Mouse (Mus musculus): ENCODE measurements around the gene RPS10-NUDT3. TPM values are rescaled to one million over a fixed set of nuclear protein-coding genes. Genes with fewer than 3 reads are reported as not detected.

RPS10-NUDT3 gene
- total RNA-seq, 2 experiments from 2014 or later: 1.0 TPM; not detected in 1

DNA sequence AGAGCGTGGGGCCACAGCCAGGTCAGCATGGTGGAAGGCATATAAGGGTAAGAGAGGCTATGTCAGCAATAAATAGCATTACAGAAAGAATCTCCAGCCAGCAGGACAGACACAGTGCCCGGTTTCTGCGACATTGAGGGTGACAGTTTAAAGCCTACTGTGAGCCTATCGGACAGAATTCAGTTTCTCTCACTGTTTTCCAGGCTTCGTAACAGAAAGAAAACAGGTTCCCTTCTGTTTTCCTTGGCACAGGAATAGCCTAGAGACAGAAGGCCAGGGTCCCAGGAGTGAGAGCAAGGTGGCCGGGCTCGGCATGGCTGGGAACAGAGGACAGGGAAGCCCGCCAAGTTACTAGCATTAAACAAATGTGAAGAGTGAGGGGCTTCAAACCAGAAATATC lies 55.2 kb downstream of the RPS10-NUDT3 start:
- intact Hi-C loops (cut with DNase I): no loop called here
- no peak for DNase-seq

DNA sequence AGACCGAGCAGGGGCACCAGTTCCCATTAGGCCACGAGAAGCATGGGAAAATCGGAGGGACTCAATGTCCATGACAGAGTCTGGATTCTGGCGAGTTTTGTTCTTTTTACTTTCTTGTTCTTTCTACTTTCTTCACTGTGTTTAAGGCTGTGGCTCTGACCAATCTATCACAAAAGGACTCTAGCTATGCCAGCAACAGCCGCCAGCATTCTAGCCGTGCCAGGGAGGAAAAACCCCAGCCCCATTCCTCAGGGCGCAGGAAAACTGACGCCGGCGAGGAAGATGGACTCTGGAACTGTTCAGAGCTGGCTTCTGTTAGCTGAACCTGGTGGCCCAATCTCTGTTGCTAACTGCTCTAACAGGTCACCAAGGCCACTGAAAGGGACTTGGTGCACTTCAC lies 56.5 kb downstream of the RPS10-NUDT3 start:
- no peak for DNase-seq
- intact Hi-C loops (cut with DNase I): no loop called here

DNA sequence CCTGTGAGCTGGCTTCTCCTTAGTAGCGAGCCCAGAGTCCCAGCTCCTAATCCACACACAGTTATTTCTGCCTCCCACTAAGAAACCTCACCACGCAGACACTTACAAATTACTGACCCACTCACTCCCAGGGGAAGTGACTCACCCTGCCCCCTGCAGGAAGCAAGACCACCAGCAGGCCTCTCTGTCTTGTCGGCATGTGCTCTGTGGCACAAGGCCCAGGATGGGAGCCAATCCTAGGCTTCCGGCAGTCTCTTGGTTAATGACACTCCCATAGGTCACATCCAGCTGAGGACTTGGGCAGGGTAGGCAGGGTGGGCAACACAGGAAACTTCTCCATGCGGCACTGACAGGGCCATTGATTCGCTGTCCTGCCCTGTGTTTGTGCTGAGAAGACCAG lies 57.6 kb downstream of the RPS10-NUDT3 start:
- DNase-seq: peak in 1 of 2 experiments; percentile 50
- intact Hi-C loops (cut with DNase I): no loop called here

DNA sequence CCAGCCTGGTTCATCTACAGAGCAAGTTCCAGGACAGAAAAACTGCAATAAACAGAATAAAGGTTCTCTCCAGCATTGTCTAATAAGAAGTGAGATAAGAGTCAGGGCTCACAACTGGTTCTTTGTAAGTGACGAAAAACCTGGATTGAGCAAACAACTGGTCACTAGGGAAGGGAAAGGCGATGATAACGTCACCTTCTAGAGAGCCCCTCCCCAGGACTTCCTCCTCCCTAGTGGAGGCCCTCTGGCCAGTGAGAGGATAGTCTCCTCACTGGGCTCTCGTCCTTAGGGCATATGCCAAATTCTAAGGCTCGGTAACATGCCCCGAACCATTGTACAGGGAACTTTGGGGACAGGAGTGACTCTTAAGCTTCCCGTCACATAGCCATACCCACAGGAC lies 59.0 kb downstream of the RPS10-NUDT3 start:
- no peak for DNase-seq
- intact Hi-C loops (cut with DNase I): no loop called here

DNA sequence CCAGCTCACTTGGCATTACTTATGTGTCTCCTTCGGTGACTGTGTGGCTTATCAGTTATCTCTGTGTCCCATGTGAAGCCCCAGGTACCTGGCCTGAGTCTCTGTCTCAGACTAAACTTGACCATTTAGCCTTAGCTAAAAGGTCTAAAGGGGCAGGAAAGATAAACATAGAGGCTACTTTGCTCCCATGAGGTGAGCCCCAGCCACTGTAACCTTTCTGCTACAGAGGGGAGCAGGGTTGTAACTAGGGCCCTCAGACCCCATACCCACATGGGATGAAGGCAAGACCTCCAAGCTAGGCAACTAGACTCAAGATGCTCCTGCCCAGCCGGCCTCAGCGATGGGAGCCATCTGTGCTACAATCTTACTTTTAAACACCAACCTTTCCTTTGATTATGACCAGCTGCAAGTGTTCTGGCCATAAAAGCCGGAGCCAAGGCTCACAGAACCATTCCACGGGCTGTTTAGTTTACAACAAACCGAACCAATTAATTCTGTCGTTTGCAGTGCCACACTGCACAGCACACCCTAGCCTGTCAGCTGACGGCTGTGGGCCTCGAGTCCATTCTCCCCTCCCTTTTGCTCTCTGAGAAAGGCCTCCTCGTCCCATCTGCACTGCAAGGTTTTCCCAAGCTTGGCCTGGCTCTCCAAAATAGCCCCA lies 59.8 kb downstream of the RPS10-NUDT3 start:
- DNase-seq: peak in 1 of 2 experiments; percentile 39
- intact Hi-C loops (cut with DNase I): no loop called here

DNA sequence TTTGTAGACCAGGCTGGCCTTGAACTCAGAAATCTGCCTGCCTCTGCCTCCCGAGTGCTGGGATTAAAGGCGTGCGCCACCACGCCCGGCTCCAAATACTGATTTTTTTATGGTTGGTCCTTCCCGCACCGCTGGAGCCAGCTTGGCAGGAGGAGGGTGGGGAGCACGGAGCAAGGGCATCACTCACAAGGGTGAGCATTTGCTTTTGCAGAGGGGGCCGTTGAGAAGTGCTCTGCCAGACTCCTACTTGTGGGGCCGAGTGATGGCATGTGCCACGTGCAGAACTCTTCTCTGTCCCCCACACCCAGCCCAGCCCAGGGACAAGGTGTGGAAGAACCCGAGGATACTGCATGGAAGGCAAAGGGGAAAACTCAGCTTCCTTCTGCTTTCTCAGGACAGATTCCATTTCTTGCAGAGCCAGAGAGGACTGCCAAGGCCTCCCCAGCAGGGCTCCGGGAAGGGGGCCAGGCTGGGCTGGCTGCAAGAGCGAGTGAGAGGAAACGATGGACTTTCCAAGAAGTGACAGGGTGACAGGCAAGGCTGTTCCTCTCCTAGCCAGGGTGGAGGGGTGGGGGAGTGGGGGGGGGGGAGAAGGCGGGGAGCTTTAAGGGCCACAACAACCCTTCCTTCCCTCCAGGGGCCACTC lies 60.4 kb downstream of the RPS10-NUDT3 start:
- intact Hi-C loops (cut with DNase I): no loop called here
- DNase-seq: peak; percentile 86 to 89

DNA sequence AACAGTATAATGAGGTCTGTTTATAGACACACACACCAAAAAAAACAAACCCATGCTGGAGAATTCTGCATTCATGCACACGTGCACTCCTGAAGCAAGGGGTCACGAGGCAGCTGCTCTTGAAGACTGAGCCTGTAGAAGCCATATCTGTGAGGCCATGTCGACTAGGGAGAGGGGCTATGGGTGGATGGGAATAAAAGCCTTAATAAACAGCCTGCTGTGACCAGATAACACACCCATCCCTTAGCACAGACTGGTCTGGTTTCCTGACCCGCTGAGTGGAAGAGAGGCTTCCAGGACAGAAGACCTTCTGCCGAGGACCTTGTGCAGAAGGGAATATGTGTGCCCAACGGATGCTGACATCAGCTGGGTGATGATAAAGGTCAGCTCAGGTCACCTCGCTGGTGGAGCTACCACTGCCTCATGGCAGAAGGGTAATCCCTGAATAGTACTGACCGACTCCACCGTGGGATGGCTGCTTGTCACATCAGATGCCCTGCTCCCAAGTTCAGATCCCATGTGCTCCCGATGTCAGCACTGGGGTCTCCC lies 61.2 kb downstream of the RPS10-NUDT3 start:
- intact Hi-C loops (cut with DNase I): no loop called here
- peak; percentile 43 to 49 for DNase-seq

DNA sequence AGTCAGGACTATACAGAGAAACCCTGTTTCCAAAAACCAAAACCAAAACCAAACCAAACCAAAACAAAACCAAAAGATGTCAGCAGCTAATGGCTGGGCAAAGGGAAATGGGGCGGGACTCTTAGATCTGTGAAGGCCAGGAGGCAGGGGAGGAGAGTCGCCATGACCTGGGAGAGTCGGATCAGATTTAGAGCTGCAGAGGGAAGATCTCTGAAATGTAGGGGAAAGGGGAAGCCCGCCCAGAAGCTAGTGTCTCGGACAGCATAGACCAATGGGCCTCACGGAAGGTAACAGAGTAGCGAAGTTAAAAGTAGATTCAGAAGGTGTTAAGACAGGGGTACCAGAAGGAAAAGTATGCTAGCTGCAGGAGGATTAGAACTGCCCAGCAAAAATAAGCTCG lies 63.7 kb downstream of the RPS10-NUDT3 start:
- peak in 1 of 2 experiments; percentile 33 for DNase-seq
- intact Hi-C loops (cut with DNase I): no loop called here

DNA sequence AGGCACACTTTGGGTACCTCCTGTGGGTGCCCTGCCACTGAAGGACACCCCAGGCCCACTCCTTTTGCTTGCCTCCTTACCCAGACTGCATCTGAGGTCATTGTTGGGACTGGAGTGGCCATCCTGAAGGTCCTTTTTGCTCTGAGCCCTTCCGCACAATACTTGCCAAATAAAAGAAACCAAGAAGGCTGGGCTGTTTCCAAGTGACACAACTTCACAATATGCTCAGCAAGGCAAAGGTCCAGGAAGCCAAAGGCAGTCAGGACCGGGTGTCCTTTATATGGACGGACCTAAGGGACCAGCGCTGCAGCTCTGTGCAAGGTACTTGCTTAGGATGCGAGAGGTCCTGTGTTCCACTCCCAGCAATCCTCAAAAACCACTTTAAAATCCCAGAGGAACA lies 66.8 kb downstream of the RPS10-NUDT3 start:
- DNase-seq: no peak
- intact Hi-C loops (cut with DNase I): loop anchor here (10.0 kb wide), 1 partner anchor 197 kb away; no protein-coding TSS in a partner anchor

DNA sequence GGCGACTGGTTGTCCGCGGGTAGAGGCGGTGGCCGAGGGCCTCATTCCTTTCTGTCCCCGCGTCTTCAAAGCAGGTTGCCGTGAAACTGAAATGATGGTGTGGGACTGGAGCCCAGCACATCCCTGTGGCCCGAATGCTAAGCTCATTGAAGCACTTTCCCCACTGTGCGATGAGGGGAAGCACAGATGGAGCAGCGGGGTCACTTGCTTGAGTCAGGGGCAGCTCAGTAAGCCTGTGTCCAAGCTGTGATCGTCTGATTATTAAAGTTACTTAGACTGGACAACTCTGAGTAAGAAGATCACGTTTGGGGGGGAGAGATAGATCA lies 69.1 kb downstream of the RPS10-NUDT3 start:
- intact Hi-C loops (cut with DNase I): loop anchor here (1.0 to 10.0 kb wide), 4 partner anchors 25 to 199 kb away; no protein-coding TSS in a partner anchor
- DNase-seq: no peak

DNA sequence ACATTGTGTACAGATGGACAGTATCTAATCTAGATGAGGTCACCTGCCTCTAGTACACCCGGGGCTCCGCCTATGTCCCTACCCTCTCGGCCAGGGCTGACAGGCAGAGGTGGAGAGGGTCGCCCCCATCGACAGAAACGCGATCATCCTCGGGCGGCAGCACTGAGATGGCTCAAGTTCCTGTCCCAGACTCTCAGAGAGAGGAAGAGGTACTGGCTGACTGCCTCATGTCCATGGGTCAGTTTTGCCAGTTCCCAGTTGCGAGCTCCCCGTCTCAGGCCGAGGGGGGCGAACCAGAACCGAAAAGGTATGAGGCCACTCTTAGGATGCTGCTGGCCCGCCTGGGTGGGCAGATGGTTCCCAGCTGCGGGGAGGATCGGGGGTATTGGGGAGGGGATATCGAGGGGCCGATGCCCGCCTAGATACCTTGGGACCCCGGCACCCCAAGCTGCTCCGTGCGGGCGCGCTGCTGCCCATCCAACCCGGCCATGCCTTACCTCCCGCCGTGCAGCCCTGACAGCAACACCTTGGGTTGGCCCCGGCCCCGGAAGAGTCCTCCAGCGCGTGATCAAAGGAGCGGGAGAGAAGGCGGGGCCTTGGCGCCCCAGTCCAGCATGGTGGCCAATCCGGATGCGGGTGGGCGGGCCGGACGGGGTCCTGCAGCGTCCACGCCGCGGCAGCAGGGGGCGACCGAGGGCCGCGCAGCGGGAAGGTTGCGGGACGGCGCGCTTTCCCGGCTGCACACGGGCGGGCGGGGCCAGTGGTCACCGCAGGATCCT lies 69.7 kb downstream of the RPS10-NUDT3 start, which contains the start of gene AI413582:
AI413582 (minus strand) TSS at position 594 of the 779 bp plus-strand sequence.
- peak; percentile 98 for DNase-seq
- intact Hi-C loops (cut with DNase I): loop anchor here (1.0 to 10.0 kb wide), 2 partner anchors 64 to 199 kb away; no protein-coding TSS in a partner anchor

DNA sequence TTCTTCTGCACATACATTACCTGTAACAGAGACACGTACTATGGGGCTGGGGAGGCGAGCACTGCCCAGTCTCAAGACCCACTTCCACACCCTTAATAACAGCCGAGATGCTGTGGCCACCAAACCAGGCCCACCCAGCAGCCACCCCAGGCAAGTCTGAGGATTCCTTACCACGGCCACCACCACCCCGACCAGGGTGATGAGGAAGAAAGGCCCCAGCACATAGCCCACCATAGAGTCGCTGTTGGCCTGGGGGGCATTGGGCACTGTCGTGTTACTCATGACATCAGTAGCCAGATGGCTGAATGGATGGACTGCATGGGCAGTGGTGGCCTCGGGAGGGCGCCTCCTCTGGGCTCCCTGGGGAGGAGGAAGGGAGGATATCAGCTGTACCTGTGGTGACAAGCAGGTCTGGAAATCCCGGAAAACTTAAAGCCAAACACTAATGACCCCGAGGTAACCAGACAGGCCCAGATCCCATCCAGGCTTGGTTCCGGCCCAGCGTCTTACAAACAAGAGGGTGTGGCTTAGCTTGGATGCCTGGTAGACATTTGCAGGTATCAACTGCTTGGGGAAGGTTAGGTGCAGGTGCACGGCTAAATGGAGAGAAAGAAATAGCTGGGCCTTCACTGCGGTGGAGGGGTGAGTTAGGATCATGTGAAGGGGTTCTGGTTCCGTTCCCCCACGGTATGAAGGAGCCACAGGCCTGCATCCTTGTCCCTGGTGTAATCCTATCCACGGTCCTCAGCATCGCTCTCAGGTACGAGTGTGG lies 70.4 kb downstream of the RPS10-NUDT3 start:
- intact Hi-C loops (cut with DNase I): loop anchor here (1.0 to 10.0 kb wide), 2 partner anchors 65 to 200 kb away; no protein-coding TSS in a partner anchor

DNA sequence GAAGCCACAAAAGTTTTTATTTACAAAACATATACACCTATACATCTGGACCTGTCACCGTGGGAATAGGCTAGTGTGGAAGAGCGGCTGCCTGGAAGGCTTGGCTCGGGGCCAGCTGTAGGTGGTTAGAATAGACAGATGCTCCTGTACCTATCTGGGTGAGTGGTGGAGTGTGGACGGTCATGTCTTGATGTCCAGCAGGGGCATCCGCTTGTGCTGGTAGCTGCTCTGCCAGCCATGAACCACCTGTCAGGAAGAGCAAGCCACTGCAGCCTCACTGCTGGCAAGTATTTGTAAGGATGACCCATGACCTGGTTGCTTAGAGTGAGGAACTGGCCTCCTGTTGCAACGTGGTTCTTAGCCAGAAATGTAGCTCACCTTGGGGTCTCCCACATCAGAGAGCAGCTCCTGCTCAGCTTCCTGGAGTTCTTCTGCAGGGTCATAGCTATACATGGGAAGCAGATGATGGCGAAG lies 71.2 kb downstream of the RPS10-NUDT3 start:
- DNase-seq: no peak
- intact Hi-C loops (cut with DNase I): loop anchor here (10.0 kb wide), 1 partner anchor 201 kb away; no protein-coding TSS in a partner anchor

More for the DNA sequence above, 70.4 kb downstream of the RPS10-NUDT3 start:
- no peak for DNase-seq

DNA sequence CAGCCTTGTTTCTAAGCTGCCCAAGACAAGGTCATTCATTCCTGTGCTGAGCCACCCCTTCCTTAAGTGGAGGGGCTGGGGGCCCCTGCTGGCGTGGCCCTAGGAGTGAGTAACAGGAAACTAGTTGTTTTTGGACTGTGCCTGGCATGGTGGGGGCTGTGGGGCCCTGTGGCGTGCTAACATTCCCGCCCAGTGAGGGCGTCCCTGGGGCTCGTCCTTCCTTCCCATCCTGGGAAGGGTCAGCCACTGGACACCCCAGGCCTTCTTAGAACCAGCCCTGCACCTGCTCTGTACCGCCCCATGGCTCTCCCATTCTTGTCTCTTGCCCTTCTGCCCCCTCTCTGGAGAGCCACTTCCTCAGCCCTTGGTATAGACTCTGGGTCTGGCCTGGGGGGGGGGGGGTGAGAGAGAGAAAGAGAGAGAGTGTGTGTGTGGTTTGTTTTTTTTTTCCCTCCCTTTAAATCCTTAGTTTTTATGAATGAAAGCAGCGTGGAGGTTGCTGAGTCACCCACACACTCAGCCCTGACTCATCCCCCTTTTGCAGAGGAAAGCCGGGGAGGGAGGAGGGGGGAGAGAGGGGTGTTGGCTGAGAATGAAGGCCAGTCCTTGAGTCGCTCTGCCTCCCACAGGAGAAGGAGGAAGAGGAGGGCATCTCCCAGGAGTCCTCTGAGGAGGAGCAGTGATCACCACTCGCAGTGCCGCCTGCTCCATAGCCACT lies 73.1 kb downstream of the RPS10-NUDT3 start:
- intact Hi-C loops (cut with DNase I): loop anchor here (10.0 kb wide), 1 partner anchor 203 kb away; no protein-coding TSS in a partner anchor
- DNase-seq: peak in 1 of 2 experiments; percentile 40

DNA sequence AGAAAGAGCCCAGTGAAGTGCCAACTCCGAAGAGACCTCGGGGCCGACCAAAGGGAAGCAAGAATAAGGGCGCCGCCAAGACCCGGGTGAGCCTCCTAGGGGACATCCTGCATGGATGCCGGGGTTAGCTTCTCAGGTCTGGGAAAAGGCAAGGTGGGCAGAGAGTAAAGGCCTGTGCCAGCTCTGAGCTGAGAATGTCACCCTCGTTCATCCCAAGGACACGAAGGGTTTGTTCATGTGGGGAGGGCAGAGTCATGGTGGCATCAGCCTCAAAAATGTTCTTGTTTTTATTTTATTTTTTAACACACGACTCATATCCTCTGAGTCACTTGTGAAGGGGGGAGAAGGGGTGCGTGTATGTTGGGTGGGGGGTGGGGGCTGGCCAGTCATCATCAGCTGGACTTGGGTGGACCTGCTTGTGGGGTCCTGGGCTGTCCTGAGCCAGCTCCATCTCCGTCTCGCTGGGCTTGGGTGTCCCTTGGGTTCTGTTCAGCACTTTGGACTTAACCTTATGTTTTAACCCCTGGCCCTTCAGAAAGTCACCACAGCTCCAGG lies 74.0 kb downstream of the RPS10-NUDT3 start:
- intact Hi-C loops (cut with DNase I): loop anchor here (10.0 kb wide), 1 partner anchor 204 kb away; no protein-coding TSS in a partner anchor
- no peak for DNase-seq

DNA sequence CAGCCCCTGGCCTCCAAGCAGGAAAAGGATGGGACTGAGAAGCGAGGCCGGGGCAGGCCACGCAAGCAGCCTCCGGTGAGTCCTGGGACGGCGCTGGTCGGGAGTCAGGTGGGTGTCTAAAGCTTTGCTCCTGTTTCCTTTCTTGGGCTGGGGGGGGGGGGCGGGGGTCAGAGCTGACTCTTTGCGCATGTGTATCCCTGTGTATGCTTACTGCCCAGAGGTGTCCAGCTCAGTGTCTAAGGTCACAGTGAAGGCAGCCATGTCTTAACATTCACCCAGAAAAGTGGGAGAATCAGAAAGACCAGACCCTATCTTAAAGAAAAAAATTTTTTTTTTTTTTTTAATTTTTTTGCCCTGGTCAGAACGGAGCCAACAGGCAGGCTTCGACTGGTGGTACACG lies 75.4 kb downstream of the RPS10-NUDT3 start:
- intact Hi-C loops (cut with DNase I): no loop called here
- DNase-seq: no peak

DNA sequence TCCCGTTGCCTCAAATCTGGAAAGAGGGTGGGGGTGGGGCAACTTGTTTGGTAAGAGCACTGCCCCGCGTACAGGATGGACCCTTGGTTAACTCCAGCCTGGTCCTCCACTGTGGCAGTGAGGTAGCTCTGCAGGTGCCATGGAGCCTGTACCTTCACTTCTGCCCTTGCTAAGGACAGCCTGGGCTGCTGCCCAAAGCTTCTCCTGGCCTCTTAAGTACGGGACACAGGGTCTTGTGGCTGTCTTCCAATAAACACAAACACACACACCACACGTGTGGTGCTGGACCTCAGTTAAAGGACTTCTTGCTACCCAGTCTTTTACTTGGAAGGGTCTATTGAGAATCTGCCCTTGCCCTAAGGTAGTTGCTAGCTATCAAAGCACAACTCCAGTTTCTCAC lies 76.2 kb downstream of the RPS10-NUDT3 start:
- intact Hi-C loops (cut with DNase I): no loop called here

DNA sequence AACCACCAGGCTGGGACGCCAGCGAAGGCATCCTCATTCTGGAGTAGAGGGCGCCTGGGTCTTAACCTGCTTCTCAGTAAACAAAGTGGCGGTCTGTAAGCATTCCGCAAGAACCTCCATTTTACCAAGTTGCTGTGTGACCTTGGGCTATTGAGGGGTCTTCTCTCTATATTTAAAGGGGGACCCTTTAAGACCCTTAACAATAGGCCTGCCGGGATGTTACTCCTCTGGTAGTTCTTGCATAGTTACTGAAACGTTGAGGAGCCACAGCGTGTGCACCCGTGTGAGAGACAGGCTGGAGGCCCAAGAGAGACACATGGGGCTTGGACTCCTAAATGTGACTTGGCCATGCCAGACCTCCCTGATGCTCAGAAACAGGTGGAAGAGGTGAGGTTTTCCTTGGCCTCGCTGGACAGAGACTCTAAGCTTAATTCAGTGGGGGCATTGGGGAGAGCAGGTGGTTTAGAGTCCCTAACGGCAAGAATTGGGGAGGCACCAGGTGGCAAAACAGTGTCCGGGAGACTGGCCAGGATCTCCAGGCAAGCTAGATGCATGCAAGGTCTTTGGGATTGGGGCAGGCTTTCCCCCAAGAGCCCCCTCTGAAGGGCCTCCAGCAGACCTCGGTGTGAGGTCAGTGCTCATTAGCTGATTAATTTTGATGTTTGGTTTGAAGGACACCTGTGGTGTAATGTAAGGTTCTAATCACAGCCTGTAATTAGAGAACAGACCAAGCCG lies 76.9 kb downstream of the RPS10-NUDT3 start:
- intact Hi-C loops (cut with DNase I): no loop called here
- no peak for DNase-seq

More for the DNA sequence above, 76.2 kb downstream of the RPS10-NUDT3 start:
- no peak for DNase-seq
